Mouse (Mus musculus) adrenal gland (tissue): ENCODE results near the gene Ankfn1.

Source experiments
- intact Hi-C: fragments of 180-260 bp; cut with DNase I; formaldehyde crosslinking; loops from one replicate; pipeline ENCODE4 v1.15.1; 2025

The Ankfn1 gene

DNA sequence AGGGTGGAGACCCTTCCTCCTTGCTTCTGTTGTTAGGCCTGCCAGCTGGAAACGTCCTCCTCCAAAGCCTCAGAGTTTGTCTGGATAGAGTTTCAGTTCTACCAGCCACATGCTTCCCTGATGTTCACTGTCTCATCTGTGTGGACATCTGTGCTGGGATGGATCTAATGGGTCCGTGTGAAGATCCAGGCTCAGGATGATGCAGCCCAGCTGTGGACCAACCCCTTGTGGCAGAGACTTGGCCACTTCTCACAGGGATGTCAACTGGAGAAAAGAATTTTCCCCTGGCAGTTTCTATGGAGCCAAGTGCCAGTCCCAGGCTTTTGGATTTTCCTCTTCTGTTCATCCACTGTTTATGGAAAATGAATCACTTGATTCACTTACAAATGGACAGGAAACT, 100.5 kb downstream of the Ankfn1 start:
- intact Hi-C loops = no loop called here

- intact Hi-C loops = no loop called here
These were observed 103.4 kb downstream of the Ankfn1 start for GRCm38 (mm10) chr11:89673916-89674507.

DNA sequence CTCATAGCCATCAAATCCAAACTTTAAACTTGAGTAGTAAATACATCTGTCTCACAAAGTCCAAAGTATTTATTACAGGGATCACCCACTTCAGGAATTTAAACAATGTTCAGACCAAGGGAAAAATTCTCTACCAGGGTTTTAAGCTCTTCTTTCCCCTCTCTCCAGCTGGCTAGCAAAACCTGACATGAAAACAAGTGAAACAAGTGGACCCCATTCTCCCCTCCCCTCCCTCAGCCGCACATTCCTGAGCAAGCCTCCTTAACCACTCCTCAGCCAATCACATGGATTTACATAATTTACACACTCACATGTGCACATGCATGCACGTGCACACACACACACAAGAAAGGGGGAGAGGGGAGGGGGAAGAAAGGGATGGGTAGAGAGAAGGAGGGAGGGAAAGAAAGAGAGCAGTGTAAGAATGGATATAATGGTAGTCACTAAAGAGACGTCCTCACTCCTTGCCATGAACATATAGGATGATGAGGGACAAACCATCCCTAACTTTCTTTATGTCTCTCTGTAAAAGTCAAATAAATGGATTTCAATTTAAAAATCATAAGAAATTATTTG, 104.9 kb downstream of the Ankfn1 start:
- intact Hi-C loops = no loop called here

DNA sequence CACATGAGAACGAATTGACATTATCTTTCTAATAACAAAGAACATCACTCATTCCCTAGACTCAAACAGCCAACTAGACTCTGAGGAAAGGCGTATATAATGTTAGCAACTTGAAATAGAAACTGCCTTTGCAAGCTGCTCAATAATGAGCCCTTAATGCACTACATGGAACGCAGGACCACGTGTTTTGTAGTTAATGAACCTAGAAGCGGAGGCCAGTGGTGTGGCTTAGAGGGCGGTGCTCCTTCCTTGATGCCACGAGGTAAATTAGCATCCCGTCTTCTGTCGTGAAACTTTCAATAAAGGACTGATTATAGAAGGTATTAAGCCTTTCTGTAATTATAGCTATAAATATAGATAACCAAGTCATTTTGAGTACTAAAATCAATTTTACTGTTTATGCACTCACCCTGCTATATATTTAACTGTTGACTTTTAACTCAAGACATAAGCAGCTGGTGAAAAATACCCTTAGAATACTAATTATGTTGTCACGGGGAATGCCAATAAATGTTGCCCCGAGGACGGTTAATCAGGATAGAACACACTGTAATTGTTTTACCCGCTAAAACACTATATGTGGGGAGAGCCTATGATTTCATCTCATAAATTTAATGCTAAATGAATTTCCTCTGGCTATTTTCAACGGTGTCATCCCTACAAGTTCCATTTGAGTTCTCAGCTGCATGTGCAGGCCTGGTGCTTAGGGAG, 112.1 kb downstream of the Ankfn1 start:
- intact Hi-C loops = no loop called here

GRCm38 (mm10) chr11:89659048-89659447, 118.4 kb downstream of the Ankfn1 start:
- intact Hi-C loops = no loop called here

GRCm38 (mm10) chr11:89656556-89656955, 120.9 kb downstream of the Ankfn1 start:
- intact Hi-C loops = no loop called here

- intact Hi-C loops = no loop called here
These were observed 141.7 kb downstream of the Ankfn1 start for GRCm38 (mm10) chr11:89635740-89636139.

- intact Hi-C loops = no loop called here
These were observed 146.1 kb downstream of the Ankfn1 start for GRCm38 (mm10) chr11:89631315-89631714.

- intact Hi-C loops = no loop called here
These were observed 148.9 kb downstream of the Ankfn1 start for GRCm38 (mm10) chr11:89628562-89628961.

DNA sequence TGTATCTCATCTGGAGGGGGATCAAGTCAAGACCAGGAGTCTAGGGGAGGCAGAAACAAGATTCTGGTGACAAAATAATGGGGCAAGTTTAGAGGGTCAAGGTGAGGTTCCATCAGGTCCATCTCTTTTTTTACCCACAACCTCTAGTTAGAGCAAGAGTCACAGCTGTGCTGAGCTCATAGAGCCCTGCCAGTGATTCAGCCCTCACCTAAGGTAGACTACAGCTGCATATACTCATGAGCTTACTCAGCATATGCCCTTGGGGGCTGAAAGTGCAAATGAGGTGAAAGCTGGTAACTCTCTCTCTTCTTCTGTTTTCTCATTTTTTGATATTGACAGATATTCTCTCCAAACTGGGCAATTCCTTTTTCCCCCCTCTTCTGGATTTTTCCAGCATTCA, 150.2 kb downstream of the Ankfn1 start:
- intact Hi-C loops = no loop called here

GRCm38 (mm10) chr11:89623698-89624445, 153.6 kb downstream of the Ankfn1 start:
- intact Hi-C loops = no loop called here

- intact Hi-C loops = no loop called here
These were observed 157.5 kb downstream of the Ankfn1 start for GRCm38 (mm10) chr11:89619955-89620354.

DNA sequence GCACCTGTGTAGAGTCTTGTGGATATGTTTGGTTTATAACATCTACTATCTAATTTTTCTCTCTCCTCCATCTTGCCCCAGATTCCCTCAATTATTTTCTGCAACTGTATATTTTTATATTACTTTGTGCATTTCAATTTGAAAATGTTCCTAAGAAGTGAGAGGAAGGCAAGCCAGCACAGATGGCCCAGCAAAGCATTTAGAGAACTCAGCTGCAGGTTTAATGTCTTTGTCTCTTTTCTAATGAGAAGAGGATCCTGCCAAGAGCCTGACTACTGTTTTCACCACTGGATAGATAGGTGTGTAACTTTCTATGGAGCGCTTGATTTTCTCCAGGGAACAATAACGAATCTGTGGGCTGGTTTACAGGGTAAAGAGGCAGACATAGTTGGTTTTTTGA, 161.6 kb downstream of the Ankfn1 start:
- intact Hi-C loops = no loop called here

DNA sequence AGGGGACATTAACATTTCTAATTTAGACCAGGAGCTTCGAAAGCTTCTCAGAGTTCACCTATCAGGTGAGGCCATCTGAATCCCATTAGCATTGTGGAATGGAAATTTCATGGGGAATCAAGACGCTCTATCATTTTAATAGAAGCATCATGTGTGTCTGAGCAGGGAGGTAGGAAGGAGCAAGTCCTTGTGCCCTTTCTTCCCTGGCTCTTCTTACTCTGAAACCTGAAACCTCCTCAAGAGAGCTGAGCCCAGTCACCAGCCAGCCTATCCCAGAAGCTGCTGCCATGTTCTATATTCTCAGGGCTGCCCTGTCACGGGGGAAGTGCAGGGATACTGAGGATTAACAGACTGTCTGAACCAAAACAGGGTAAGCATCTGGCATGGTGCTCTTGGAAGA, 165.9 kb downstream of the Ankfn1 start:
- intact Hi-C loops = no loop called here

GRCm38 (mm10) chr11:89608071-89608470, 169.4 kb downstream of the Ankfn1 start:
- intact Hi-C loops = no loop called here

GRCm38 (mm10) chr11:89607270-89607669, 170.2 kb downstream of the Ankfn1 start:
- intact Hi-C loops = no loop called here

GRCm38 (mm10) chr11:89606346-89606745, 171.1 kb downstream of the Ankfn1 start:
- intact Hi-C loops = no loop called here

DNA sequence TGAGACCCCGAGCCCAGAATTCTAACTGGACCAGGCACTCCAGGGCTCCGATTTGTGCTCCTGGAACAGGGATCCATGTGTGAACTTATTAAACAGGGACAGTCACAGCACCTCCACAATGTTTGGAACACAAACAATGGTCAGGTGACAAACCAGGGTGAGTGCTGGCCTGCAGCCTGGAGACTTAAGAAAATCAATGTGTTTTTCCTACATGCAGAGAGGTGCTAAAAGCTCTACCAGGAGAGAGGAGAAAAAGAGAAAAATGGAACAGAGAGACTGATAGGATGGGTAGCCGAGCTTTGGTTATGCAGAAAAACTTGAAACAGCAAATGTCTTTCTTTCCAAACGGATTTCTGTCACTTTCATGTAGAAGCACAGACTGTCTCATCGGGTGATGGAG, 174.5 kb downstream of the Ankfn1 start:
- intact Hi-C loops = no loop called here

DNA sequence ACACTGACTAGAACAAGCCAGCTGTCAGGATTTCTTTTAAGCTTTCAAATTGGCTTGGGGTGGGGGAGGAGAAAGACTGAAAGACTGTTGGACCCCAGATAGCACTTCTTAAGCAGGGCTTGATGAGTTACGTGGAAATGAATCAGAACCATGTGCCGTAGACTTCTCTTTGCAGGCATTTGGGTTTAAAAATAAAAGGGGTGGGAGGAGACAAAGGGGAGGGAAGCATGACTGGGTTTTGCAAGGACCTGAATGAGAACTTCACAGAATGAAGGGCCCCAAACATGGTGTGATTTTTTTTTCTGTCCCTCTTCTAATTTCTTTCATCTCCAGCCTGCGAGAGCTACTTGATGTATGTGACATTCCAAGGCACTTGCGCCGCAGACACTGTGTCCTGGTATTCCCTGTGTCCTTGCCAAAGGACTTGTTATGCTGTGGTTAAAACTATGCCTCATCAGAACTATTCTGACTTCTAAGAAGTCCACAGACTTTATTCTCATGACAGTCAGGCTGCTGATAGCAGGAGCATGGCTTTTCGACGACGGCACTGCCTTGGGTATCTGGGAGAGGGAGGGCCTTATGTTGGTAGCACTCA, 176.4 kb downstream of the Ankfn1 start:
- intact Hi-C loops = no loop called here

DNA sequence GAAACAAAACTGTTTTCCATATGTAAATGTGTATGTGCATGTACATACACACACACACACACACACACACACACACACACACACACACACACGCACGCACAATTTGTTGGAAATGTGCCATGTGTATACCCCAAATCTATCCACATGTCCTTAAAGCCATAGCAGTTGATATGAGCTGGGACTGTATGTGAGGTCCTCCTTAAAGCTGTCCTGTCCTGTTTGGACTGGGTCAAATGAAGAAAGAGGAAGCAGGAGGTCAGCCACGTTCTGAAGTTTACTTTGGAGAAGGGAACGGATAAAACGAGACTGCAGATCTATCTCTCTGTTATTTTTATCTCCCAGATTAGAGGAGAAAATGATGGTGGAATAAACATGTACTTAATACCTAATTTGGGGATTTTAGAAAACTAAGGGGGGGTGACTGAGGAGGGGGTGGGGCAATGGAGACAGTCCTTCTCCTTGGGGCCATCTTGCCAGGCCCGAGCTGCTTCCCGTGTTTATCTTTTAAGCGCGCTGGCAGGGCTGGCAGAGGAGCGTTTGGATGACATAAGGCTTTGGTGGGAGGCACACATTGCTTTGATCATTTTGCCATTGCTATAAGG, 187.1 kb downstream of the Ankfn1 start:
- intact Hi-C loops = no loop called here

DNA sequence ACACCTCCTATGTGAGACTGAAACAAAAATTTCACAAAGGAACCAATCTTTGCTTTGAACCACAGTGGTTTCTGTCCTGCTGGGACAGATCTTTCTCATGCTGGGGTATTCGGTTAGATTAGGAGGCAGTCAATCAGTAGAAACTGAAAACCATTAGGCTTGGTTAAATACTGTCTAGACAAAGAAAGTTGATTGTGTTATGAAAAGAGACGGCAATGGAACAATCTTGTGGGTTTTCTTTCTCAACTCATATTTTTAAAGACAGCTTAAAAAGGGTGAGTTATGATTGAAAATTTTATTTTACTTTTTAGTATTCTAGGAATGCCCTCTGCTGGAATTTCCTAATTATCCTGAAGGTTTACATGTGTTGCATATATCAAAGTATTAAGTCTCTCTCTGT, 191.1 kb downstream of the Ankfn1 start:
- intact Hi-C loops = no loop called here
